Mouse (Mus musculus): ENCODE measurements around the gene Tiam1. TPM values are rescaled to one million over a fixed set of nuclear protein-coding genes. Genes with fewer than 3 reads are reported as not detected.
"Not testable (repeated sequence)": the region's sequence is repeated elsewhere in the genome, so short reads cannot be mapped to it uniquely, and the experiment has no call there.

Tiam1 gene
- polyA plus RNA-seq, 1 experiment from 2014 or later = 19.4 TPM

DNA sequence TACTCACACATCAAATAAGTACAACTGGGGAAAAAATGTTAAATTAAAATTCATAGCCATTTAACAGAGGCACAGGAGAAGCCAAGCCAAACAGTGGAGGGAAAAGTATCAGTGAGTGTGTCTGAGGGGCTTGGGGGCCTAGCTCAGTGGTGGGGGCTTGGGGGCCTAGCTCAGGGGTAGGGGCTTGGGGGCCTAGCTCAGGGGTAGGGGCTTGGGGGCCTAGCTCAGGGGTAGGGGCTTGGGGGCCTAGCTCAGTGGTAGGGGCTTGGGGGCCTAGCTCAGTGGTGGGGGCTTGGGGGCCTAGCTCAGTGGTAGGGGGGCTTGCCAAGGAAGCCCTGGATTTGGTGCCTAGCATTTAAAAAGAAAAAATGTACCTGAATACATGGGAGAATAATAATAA is 72.4 kb downstream of the Tiam1 start:
- Histone ChIP-seq H3K27ac (peak overlapping the region; percentile 79), H3K4me1 (replicated peaks) (peaks cover 42% of the 10 kb centered on the region), H3K27me3 (ENCODE audit: insufficient read depth, poor library complexity, severe bottlenecking) (peaks cover 13% of the 10 kb centered on the region)
- H3K9me3 ChIP-seq; H3K4me3 ChIP-seq; DNase-seq (ENCODE audit: low spot score); H3K36me3 ChIP-seq: not testable (repeated sequence)

DNA sequence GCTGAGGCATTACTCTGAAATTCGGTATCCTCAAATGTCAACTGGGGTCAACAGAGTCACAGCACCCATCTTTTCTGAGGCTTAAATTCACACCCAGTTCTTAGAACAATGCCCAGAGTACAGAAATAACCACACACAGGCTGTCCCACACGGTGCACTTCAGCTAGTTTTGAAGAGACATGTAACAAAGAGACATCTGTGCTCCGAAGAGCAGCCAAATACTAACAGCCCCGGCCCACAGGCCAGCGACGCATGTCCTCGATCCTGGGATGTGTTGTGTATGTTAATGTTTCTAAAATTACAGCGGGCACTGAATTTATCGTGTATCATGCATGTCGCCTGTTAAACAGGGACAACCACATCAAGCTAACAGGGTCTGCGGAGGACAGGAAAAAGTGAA is 73.5 kb downstream of the Tiam1 start:
- Histone ChIP-seq H3K9me3 (0 out of 2 replicates have a peak, but pooled peaks cover 2% of the 10 kb centered on the region), H3K27me3 (ENCODE audit: insufficient read depth, poor library complexity, severe bottlenecking) (peaks cover 10% of the 10 kb centered on the region), H3K4me3 (no peak overlapping the region), H3K27ac (peak overlapping the region; percentile 6; the same call in 1 of the 2 replicates), H3K36me3 (peaks cover 6% of the 10 kb centered on the region; the same call in 1 of the 2 replicates), H3K4me1 (replicated peaks) (peaks cover 42% of the 10 kb centered on the region)
- 90% methylated on average over 11 of the region's 11 CpGs for WGBS
- DNase-seq (ENCODE audit: low spot score) = no peak

DNA sequence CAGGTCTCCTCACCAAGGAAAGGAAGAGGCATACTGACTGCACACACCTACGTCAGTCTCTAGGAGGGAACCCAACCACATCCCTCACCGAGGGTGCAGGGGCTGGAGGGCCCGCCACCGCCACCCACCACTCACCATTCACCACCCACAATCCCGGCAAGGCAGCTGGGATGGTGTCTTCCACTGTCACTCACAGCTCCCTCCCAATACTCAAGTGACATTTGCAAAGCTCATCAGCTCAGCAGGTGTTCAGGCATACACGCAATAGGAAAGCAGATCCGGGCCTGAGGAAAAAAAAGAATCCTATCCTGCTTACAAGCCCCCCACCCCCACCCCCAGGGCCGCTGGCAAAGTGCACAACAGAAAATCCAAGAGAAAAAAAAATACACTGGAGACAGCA is 74.4 kb downstream of the Tiam1 start:
- DNase-seq (ENCODE audit: low spot score) = no peak

DNA sequence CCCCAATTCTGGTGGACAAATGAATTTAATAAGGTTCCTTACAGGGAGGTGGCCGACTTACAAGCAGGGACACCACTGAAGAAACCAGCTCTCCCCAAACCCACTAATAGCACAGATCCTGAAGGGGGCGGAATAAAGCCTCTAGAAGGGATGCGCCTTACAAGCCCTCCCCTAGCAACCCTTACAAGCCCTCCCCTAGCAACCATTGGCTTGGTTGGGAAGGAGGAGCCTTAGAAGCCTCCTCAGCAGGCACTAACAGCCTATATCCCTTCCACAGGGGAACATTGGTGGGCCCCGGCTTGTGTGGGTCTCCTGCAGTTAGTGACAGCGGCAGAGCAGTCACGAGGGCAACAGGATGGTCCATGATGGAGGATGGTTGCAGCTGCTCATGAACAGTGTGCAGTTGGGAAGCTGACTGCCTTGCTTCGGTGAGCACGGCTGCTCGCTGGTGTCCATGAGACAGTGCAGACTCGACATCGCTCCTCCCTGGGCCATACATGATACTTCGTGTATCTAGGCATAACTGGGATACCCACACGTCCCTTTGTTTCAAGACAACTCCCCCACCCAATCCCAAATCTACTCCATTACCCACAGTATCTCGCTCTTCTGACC is 90.6 kb downstream of the Tiam1 start:
- DNase-seq (ENCODE audit: low spot score) = peak; percentile 56
- WGBS = 72% methylated on average over 14 of the region's 14 CpGs
- peaks cover 13% of the 10 kb centered on the region for H3K36me3 ChIP-seq
- H3K27me3 ChIP-seq (ENCODE audit: insufficient read depth, poor library complexity, severe bottlenecking) = no peaks in the 10 kb centered on the region
- peaks cover 17% of the 10 kb centered on the region for H3K4me1 ChIP-seq (replicated peaks)
- H3K4me3 ChIP-seq = no peak overlapping the region
- H3K9me3 ChIP-seq = no peaks in the 10 kb centered on the region
- 0 out of 2 replicates have a peak overlapping the region, but pooled peaks have one; percentile 25 for H3K27ac ChIP-seq

More for the DNA sequence above, 74.4 kb downstream of the Tiam1 start:
- Histone ChIP-seq H3K36me3 (peaks cover 15% of the 10 kb centered on the region), H3K4me3 (no peak overlapping the region), H3K27ac (no peak overlapping the region), H3K9me3 (peaks cover 9% of the 10 kb centered on the region; the same call in 1 of the 2 replicates), H3K27me3 (ENCODE audit: insufficient read depth, poor library complexity, severe bottlenecking) (peaks cover 7% of the 10 kb centered on the region), H3K4me1 (replicated peaks) (peaks cover 40% of the 10 kb centered on the region)
- 53% methylated on average over 8 of the region's 8 CpGs for WGBS

DNA sequence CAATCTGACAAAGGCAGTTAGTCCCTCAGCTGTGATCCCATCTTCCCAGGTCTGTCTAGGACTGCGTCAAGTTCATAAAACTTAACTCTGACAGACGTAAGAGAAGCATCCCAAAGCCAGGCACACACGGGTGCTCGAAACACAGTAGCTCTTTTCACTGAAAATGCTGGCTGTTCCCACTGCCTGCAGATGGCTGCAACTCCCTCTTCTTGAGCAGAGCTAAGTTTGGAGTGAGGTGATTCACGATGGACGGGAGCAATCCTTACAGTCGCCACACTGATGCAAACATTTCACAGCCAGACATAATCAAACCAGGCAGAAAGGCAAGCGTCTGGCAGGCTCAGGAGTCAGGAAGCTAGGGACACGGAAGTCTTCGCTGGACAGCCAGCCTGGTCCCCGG is 91.2 kb downstream of the Tiam1 start:
- WGBS = 85% methylated on average over 11 of the region's 11 CpGs
- Histone ChIP-seq H3K27ac (0 out of 2 replicates have a peak overlapping the region, but pooled peaks have one; percentile 25), H3K27me3 (ENCODE audit: insufficient read depth, poor library complexity, severe bottlenecking) (no peaks in the 10 kb centered on the region), H3K9me3 (no peaks in the 10 kb centered on the region), H3K4me3 (no peak overlapping the region), H3K36me3 (peaks cover 13% of the 10 kb centered on the region), H3K4me1 (replicated peaks) (peaks cover 17% of the 10 kb centered on the region)
- DNase-seq (ENCODE audit: low spot score) = no peak

DNA sequence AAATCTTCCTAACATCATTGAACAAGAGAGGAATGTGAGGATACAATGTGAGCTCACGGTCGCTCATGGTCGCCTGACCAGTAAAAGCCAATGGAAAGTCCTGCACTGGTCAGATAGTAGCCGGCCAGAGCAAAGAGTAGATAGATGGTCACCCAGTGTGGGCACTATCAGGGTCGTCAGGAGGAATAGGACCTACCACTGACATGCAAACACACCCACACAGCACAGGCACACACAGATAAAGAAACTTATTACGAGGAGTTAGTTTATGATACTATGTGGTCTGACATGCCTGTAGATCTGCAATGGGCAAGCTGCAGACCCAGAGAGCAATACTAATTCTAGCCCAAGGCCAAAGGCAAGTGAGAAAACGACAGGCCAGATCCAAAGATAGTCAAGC is 92.5 kb downstream of the Tiam1 start:
- Histone ChIP-seq H3K4me1 (replicated peaks) (peaks cover 17% of the 10 kb centered on the region), H3K4me3 (no peak overlapping the region), H3K9me3 (no peaks in the 10 kb centered on the region), H3K27ac (no peak overlapping the region), H3K27me3 (ENCODE audit: insufficient read depth, poor library complexity, severe bottlenecking) (no peaks in the 10 kb centered on the region), H3K36me3 (peaks cover 12% of the 10 kb centered on the region)
- DNase-seq (ENCODE audit: low spot score) = no peak
- 90% methylated on average over 7 of the region's 7 CpGs for WGBS

DNA sequence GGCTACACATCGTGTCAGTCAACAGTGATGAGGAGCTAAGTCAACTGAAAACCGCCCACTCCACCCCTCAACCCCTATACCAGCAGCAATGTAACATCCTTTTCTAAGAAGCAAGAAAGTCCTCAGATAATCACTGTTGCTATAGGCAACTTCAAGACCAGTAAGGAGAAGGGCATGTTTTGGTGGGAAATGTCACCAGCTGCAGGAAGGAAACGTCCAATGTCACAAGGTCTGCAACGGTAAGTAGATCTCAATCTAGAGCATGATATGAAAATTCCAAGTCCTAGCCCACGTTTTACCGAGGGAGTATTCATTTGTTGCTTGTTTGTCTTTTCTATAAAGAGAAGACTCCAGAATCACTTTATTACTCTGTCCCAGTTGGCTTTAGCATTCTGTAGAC is 95.7 kb downstream of the Tiam1 start:
- Histone ChIP-seq H3K4me1 (replicated peaks) (peaks cover 8% of the 10 kb centered on the region), H3K27me3 (ENCODE audit: insufficient read depth, poor library complexity, severe bottlenecking) (no peaks in the 10 kb centered on the region), H3K36me3 (peaks cover 3% of the 10 kb centered on the region; the same call in 1 of the 2 replicates), H3K27ac (no peak overlapping the region), H3K4me3 (no peak overlapping the region), H3K9me3 (no peaks in the 10 kb centered on the region)
- DNase-seq (ENCODE audit: low spot score) = no peak
- 90% methylated on average over 6 of the region's 6 CpGs for WGBS

DNA sequence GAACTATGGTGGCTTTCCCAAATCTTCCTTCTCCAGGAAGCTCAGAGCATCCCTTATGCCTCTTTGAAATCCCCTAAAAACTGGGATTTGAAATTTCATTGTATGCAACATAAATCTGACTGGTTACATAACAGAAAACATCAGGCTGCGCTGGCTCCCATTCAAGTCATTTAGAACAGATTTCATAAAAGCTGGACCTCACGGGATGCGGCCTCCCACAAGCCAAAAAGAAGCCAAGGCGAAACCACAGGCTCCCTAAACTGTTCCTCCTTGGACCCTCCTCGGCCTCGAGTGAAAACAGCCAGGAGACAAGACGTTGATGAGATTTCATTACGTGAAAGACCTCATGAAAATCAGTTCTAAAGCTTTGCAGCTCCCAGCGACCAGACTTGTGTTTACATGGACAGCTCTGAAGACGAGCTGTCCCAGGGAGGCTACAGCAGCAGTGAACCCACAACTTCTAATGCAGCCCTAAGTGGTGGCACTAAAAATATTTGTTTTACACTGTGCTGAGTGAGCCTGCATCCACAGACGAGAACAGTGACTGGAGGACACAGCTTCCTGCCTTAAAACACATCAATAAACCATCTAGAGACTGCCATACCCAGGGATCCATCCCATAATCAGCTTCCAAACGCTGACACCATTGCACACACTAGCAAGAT is 96.9 kb downstream of the Tiam1 start:
- Histone ChIP-seq H3K9me3 (no peaks in the 10 kb centered on the region), H3K4me3 (no peak overlapping the region), H3K27me3 (ENCODE audit: insufficient read depth, poor library complexity, severe bottlenecking) (no peaks in the 10 kb centered on the region), H3K4me1 (replicated peaks) (no peaks in the 10 kb centered on the region; the same call in 1 of the 2 replicates), H3K27ac (no peak overlapping the region), H3K36me3 (peaks cover 3% of the 10 kb centered on the region; the same call in 1 of the 2 replicates)
- no peak for DNase-seq (ENCODE audit: low spot score)
- WGBS = 85% methylated on average over 12 of the region's 12 CpGs

DNA sequence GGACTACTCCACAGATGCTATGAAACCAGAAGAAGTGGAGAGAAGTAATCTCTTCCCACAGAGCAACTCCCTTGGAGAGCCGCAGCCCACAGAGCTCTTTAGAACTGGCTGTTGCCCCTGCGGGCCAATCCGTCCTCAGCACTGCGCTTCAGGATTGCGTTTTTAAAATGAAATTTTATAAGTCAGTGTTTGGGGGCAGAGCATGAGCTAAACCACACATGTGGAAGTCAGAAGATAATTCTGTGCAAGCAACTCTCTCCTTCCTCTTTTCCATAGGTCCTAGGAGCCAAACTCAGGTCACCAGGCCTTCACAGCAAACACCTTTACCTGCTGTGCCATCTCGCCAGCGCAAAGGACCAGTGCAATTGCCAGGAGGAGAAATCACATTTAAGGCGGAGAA is 98.0 kb downstream of the Tiam1 start:
- WGBS = 99% methylated on average over 8 of the region's 8 CpGs
- H3K36me3 ChIP-seq = peaks cover 3% of the 10 kb centered on the region; the same call in 1 of the 2 replicates
- DNase-seq (ENCODE audit: low spot score) = no peak
- H3K4me3 ChIP-seq = no peak overlapping the region
- H3K27me3 ChIP-seq (ENCODE audit: insufficient read depth, poor library complexity, severe bottlenecking) = no peaks in the 10 kb centered on the region
- H3K4me1 ChIP-seq (replicated peaks) = no peaks in the 10 kb centered on the region; the same call in 1 of the 2 replicates
- H3K27ac ChIP-seq = no peak overlapping the region
- no peaks in the 10 kb centered on the region for H3K9me3 ChIP-seq

DNA sequence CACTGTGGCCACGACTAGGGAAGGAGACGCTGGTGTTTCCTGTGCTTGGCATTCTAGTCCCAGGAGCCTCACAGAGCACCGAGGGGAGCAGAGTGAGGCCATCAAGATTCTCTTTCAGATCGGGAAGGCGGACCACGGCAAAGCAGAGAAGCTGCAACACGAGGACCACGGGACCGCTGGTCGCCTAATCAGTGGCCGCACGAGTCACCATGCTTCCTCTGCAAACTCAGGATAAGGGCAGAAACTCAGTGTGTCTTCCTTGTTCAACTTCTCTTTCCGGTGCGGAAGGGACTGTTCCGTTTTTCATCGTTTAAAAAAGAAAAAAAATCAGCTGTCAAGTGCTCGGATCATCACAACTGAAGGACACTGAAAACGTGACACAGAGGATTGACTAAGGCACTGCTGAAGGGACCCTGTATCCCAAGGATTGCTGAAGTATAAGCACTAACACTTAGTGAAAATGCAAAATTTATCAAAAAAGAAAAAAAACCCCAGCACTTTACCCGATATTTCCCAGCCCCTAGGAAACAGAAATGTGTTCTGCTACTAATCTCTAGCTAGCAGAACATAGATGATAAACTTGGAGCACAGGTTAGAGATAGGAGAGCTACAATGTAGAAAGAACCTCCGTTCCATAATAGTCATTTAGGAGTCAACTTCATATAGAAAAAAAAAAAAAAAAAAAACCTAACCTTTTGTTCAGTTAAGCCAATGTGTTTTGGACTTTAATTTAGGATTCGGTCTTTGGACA is 99.4 kb downstream of the Tiam1 start:
- Histone ChIP-seq H3K4me1 (replicated peaks) (no peaks in the 10 kb centered on the region; the same call in 1 of the 2 replicates), H3K27ac (no peak overlapping the region), H3K9me3 (no peaks in the 10 kb centered on the region), H3K36me3 (peaks cover 3% of the 10 kb centered on the region; the same call in 1 of the 2 replicates), H3K4me3 (no peak overlapping the region), H3K27me3 (ENCODE audit: insufficient read depth, poor library complexity, severe bottlenecking) (no peaks in the 10 kb centered on the region)
- WGBS = 88% methylated on average over 21 of the region's 21 CpGs
- DNase-seq (ENCODE audit: low spot score) = no peak

DNA sequence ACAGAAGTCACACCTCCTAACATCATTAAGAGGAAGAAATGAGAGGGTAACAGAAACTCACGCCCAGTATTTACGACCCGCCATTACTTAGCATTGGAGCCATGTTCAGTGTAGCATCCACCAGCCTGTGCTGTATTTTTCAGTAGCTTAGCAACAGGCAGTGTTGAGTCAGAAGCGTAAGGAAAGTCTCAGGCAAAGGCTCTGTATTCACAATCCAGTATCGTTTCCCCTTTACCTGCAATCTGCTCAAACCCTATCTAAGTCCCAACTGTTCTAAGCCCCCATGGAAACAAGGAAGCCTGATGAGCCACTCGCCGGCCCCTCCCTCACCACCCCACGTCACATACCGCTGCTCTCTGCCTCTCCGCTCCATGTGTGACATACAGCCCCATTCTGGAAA is 100.7 kb downstream of the Tiam1 start:
- H3K4me1 ChIP-seq (replicated peaks) = peaks cover 3% of the 10 kb centered on the region; the same call in 1 of the 2 replicates
- no peak for DNase-seq (ENCODE audit: low spot score)
- no peak overlapping the region for H3K4me3 ChIP-seq
- H3K36me3 ChIP-seq = peaks cover 3% of the 10 kb centered on the region; the same call in 1 of the 2 replicates
- WGBS = 92% methylated on average over 10 of the region's 10 CpGs
- no peak overlapping the region for H3K27ac ChIP-seq
- no peaks in the 10 kb centered on the region for H3K27me3 ChIP-seq (ENCODE audit: insufficient read depth, poor library complexity, severe bottlenecking)
- H3K9me3 ChIP-seq = no peaks in the 10 kb centered on the region

DNA sequence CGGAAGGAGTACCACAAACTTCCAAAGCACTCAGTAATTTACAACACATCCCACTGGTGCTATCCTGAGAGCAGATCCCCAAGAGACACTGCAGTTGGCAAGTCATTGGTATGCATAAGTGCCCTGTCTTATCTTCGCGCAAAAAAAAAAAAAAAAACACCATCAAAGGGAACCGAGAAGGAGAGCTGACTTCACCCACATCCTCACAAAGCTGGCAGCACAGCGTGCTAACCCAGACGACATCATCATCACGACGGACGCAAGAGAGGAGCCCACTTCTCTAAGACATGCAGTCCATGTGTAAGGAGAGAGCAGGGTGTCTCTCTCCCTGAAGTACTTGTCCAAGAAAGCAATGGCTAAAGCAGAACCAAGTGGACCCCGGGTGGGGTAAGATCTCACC is 101.2 kb downstream of the Tiam1 start:
- Histone ChIP-seq H3K9me3 (no peaks in the 10 kb centered on the region), H3K27me3 (ENCODE audit: insufficient read depth, poor library complexity, severe bottlenecking) (no peaks in the 10 kb centered on the region), H3K36me3 (peaks cover 3% of the 10 kb centered on the region; the same call in 1 of the 2 replicates), H3K4me3 (no peak overlapping the region), H3K27ac (no peak overlapping the region), H3K4me1 (replicated peaks) (peaks cover 3% of the 10 kb centered on the region; the same call in 1 of the 2 replicates)
- no peak for DNase-seq (ENCODE audit: low spot score)
- WGBS = 89% methylated on average over 10 of the region's 10 CpGs
